Mouse (Mus musculus): ENCODE data around the gene Serpina10. TPM values are rescaled to one million over a fixed set of nuclear protein-coding genes. Genes with fewer than 3 reads are reported as not detected.
"Not testable (repeated sequence)": the region's sequence is repeated elsewhere in the genome, so short reads cannot be mapped to it uniquely, and the experiment has no call there.

Serpina10 gene
- polyA plus RNA-seq, 1 experiment from 2014 or later, result not detected

GRCm38 (mm10) chr12:103598411-103598810 is 32.8 kb downstream of the Serpina10 start:
- H3K27me3 ChIP-seq (ENCODE audit: insufficient read depth, poor library complexity, severe bottlenecking), result no peaks in the 10 kb centered on the region
- H3K9me3 ChIP-seq, result no peaks in the 10 kb centered on the region
- 69% methylated on average over 2 of the region's 2 CpGs for WGBS
- H3K4me3 ChIP-seq, result no peak overlapping the region
- no peak overlapping the region for H3K27ac ChIP-seq
- DNase-seq (ENCODE audit: low spot score), result no peak
- H3K36me3 ChIP-seq, result no peaks in the 10 kb centered on the region
- H3K4me1 ChIP-seq (replicated peaks), result no peaks in the 10 kb centered on the region

- Histone ChIP-seq H3K4me3 (no peak overlapping the region), H3K27ac (no peak overlapping the region), H3K36me3 (0 out of 2 replicates have a peak, but pooled peaks cover 2% of the 10 kb centered on the region), H3K27me3 (ENCODE audit: insufficient read depth, poor library complexity, severe bottlenecking) (no peaks in the 10 kb centered on the region), H3K4me1 (replicated peaks) (no peaks in the 10 kb centered on the region), H3K9me3 (no peaks in the 10 kb centered on the region)
- WGBS, result 81% methylated on average over 8 of the region's 8 CpGs
- no peak for DNase-seq (ENCODE audit: low spot score)
These were observed 47.5 kb downstream of the Serpina10 start for GRCm38 (mm10) chr12:103583771-103584170.

GRCm38 (mm10) chr12:103578148-103578547 is 53.1 kb downstream of the Serpina10 start:
- H3K9me3 ChIP-seq; DNase-seq (ENCODE audit: low spot score); H3K4me1 ChIP-seq (replicated peaks); H3K27ac ChIP-seq; H3K4me3 ChIP-seq; H3K36me3 ChIP-seq; H3K27me3 ChIP-seq (ENCODE audit: insufficient read depth, poor library complexity, severe bottlenecking): not testable (repeated sequence)
- 95% methylated on average over 6 of the region's 6 CpGs for WGBS

DNA sequence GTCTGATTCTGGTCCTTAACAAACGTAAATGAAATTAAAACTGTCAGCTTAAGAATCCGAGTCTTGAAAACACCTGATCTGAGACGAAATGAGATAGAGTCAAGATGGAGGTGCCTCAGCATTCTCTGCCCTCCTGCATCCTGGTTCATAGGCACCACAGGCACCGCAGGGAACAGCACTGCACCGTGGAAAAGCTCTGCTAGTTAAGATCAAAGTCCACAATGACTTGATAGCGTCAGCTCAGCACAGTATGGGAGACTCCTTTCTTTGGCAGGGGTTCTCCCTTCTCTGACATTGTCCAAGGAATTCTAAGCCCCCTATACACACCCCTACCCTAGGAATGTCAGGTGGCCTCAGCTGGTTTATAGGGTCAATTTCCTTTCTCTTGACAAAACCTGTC is 61.6 kb downstream of the Serpina10 start:
- DNase-seq (ENCODE audit: low spot score), result no peak

DNA sequence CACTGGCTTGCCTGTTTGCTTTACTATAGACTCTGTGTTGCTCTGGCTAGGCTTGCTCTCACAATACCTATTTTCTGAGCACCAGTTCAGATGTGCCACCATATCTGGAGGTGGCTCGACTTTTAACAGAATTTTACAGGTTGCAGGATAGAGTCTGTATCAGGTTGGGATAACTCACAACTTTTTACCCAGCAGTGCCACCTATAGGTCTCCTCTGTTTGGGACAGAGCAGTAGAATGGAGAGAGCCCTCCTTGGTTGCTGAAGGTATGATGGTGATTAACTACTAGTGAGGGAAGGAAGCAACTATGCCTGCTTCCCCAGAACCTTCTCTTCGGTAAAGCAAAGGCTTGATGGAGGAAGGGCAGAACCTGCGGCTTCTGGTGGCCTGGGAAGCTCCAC is 64.1 kb downstream of the Serpina10 start:
- Histone ChIP-seq H3K4me3 (no peak overlapping the region), H3K27ac (no peak overlapping the region), H3K27me3 (ENCODE audit: insufficient read depth, poor library complexity, severe bottlenecking) (no peaks in the 10 kb centered on the region), H3K9me3 (no peaks in the 10 kb centered on the region), H3K4me1 (replicated peaks) (no peaks in the 10 kb centered on the region), H3K36me3 (no peaks in the 10 kb centered on the region)
- no peak for DNase-seq (ENCODE audit: low spot score)
- 74% methylated on average over 3 of the region's 3 CpGs for WGBS

More for the DNA sequence above, 61.6 kb downstream of the Serpina10 start:
- no peak overlapping the region for H3K4me3 ChIP-seq
- H3K9me3 ChIP-seq, result no peaks in the 10 kb centered on the region
- H3K27me3 ChIP-seq (ENCODE audit: insufficient read depth, poor library complexity, severe bottlenecking), result no peaks in the 10 kb centered on the region
- 66% methylated on average over 6 of the region's 6 CpGs for WGBS
- H3K27ac ChIP-seq, result no peak overlapping the region
- no peaks in the 10 kb centered on the region for H3K36me3 ChIP-seq
- no peaks in the 10 kb centered on the region for H3K4me1 ChIP-seq (replicated peaks)

GRCm38 (mm10) chr12:103565151-103565550 is 66.1 kb downstream of the Serpina10 start:
- Histone ChIP-seq H3K9me3 (no peaks in the 10 kb centered on the region), H3K27ac (no peak overlapping the region), H3K36me3 (no peaks in the 10 kb centered on the region), H3K4me1 (replicated peaks) (no peaks in the 10 kb centered on the region), H3K4me3 (no peak overlapping the region), H3K27me3 (ENCODE audit: insufficient read depth, poor library complexity, severe bottlenecking) (no peaks in the 10 kb centered on the region)
- 86% methylated on average over 7 of the region's 7 CpGs for WGBS
- no peak for DNase-seq (ENCODE audit: low spot score)

Other genes with a start within 250 kb of the Serpina10 start
- 10.5 and 15.4 TPM in 2 replicates for gene Otub2, start 242.8 kb downstream of the Serpina10 start, polyA plus RNA-seq (2016; fragmentation: Nextera tagmentation; extraction: Ambion mirVana)
- gene 9330161L09Rik, start 223.6 kb downstream of the Serpina10 start, polyA plus RNA-seq (2016; fragmentation: Nextera tagmentation; extraction: Ambion mirVana), result 0.76 TPM in 1 of 2 replicates, not detected in the other
- gene Ddx24, start 205.6 kb downstream of the Serpina10 start, polyA plus RNA-seq (2016; fragmentation: Nextera tagmentation; extraction: Ambion mirVana), result 92.6 and 94.6 TPM in 2 replicates
- gene Ifi27, start 197.2 kb downstream of the Serpina10 start, polyA plus RNA-seq (2016; fragmentation: Nextera tagmentation; extraction: Ambion mirVana), result 0.60 and 1.7 TPM in 2 replicates
- 0.54 and 1.9 TPM in 2 replicates for gene Ifi27l2a, start 187.8 kb downstream of the Serpina10 start, polyA plus RNA-seq (2016; fragmentation: Nextera tagmentation; extraction: Ambion mirVana)
- gene Ifi27l2b, start 174.2 kb downstream of the Serpina10 start, polyA plus RNA-seq (2016; fragmentation: Nextera tagmentation; extraction: Ambion mirVana), result not detected in 2 replicates
- 1.7 and 2.2 TPM in 2 replicates for gene Ppp4r4, start 99.2 kb downstream of the Serpina10 start, polyA plus RNA-seq (2016; fragmentation: Nextera tagmentation; extraction: Ambion mirVana)
- not detected in 2 replicates for gene Serpina6, start 25.8 kb upstream of the Serpina10 start, polyA plus RNA-seq (2016; fragmentation: Nextera tagmentation; extraction: Ambion mirVana)
- not detected in 2 replicates for gene Serpina16, start 44.7 kb upstream of the Serpina10 start, polyA plus RNA-seq (2016; fragmentation: Nextera tagmentation; extraction: Ambion mirVana)
- not detected in 2 replicates for gene Serpina1f, start 64.1 kb upstream of the Serpina10 start, polyA plus RNA-seq (2016; fragmentation: Nextera tagmentation; extraction: Ambion mirVana)
- not detected in 2 replicates for gene Serpina1d, start 142.1 kb upstream of the Serpina10 start, polyA plus RNA-seq (2016; fragmentation: Nextera tagmentation; extraction: Ambion mirVana)
- not detected in 2 replicates for gene Serpina1b, start 198.9 kb upstream of the Serpina10 start, polyA plus RNA-seq (2016; fragmentation: Nextera tagmentation; extraction: Ambion mirVana)
- gene Serpina1a, start 232.1 kb upstream of the Serpina10 start, polyA plus RNA-seq (2016; fragmentation: Nextera tagmentation; extraction: Ambion mirVana), result not detected in 2 replicates